Mouse (Mus musculus): ENCODE results near the gene Uqcc1. TPM values are rescaled to one million over a fixed set of nuclear protein-coding genes. Genes with fewer than 3 reads are reported as not detected.

Uqcc1 gene
- total RNA-seq (2014; fragmentation: Nextera tagmentation) (33.6 and 42.4 TPM in 2 replicates), total RNA-seq (2017) (63.6 and 72.4 TPM in 2 replicates)

- ATAC-seq (replicated peaks; ENCODE audit: low FRiP score, low TSS enrichment, poor library complexity, severe bottlenecking) = peak; percentile 99
These were observed at the start of gene Uqcc1 for GRCm38 (mm10) chr2:155929531-155930442. Gene Uqcc1 (minus strand): TSS chr2:155930310.

- ATAC-seq (replicated peaks; ENCODE audit: low FRiP score, low TSS enrichment, poor library complexity, severe bottlenecking) = no peak; the same call in 1 of the 2 replicates
These were observed 49.4 kb upstream of the Uqcc1 start for GRCm38 (mm10) chr2:155979328-155979991.

GRCm38 (mm10) chr2:155974087-155974731 is 44.1 kb upstream of the Uqcc1 start:
- no peak for ATAC-seq (replicated peaks; ENCODE audit: low FRiP score, low TSS enrichment, poor library complexity, severe bottlenecking)

DNA sequence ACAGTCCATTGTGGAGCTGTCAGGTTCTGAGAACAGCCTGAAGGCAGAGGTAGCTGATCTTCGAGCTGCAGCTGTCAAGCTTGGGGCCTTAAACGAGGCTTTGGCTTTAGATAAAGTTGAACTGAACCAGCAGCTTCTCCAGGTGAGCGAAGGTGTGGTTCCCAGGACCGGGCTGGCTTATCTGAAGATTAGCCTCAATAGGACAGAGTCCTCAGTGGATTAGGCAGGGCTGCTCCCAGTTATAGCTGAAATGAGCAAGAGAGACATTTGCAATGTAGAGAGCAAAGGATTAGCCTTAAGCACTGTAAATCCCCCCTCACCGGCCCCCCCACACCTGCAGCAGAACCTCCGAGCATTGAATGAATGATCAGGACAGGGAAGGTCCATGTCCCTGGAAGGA is 43.2 kb upstream of the Uqcc1 start:
- no peak for ATAC-seq (replicated peaks; ENCODE audit: low FRiP score, low TSS enrichment, poor library complexity, severe bottlenecking)

GRCm38 (mm10) chr2:155962991-155963390 is 32.9 kb upstream of the Uqcc1 start:
- 0 out of 2 replicates have a peak, but pooled peaks have one; percentile 40 for ATAC-seq (replicated peaks; ENCODE audit: low FRiP score, low TSS enrichment, poor library complexity, severe bottlenecking)

GRCm38 (mm10) chr2:155961862-155962261 is 31.8 kb upstream of the Uqcc1 start:
- ATAC-seq (replicated peaks; ENCODE audit: low FRiP score, low TSS enrichment, poor library complexity, severe bottlenecking) = no peak

- ATAC-seq (replicated peaks; ENCODE audit: low FRiP score, low TSS enrichment, poor library complexity, severe bottlenecking) = no peak
These were observed 29.9 kb upstream of the Uqcc1 start for GRCm38 (mm10) chr2:155959981-155960380.

DNA sequence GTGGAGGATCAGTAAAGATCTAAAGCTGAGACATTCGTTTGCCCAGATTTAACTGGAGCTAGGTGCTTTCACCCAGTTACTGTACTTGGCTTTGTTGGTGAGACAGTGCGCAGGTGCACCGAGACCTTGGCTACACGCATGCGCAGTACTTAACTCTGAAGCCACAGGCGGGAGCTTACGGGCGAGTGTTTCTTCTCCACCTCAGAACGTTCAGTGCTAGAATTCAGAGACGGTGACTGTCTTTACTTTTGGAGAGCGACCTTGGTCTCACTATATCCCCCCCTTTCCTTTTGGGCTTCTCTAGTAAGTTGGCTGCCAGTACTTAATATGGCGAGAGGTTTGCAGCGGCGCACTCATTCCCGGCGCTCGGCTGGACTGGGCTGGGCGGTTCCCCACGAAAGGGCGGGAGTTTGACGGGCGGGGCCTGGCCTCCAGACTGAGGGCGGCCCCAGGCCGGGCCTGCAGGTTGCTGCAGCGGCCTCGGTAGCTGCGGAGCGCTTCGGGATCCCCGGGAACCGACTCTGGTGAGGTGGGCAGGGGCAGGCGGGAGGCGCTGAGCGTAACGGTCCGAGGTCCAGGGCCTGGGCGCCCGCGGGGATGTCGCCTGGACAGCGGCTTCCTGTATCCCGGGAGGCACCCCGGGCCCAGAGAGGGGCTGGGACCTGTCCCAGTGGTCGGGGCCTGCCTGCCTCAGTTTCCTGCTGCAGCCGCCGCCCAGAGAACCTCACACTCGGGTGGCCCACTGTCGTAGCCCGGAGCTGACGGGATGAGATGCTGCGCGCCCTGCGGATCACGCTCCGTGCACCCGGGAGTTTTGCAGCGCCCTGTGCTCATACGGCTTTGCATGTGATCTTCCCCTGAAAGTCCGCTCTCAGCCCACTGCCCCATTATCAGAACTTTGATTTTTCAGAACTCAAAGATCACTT is 26.3 kb upstream of the Uqcc1 start, which contains the start of gene Cep250:
TSS of gene Cep250 (plus strand) at position 325 of the 926 bp plus-strand sequence.
- peak; percentile 94 for ATAC-seq (replicated peaks; ENCODE audit: low FRiP score, low TSS enrichment, poor library complexity, severe bottlenecking)

DNA sequence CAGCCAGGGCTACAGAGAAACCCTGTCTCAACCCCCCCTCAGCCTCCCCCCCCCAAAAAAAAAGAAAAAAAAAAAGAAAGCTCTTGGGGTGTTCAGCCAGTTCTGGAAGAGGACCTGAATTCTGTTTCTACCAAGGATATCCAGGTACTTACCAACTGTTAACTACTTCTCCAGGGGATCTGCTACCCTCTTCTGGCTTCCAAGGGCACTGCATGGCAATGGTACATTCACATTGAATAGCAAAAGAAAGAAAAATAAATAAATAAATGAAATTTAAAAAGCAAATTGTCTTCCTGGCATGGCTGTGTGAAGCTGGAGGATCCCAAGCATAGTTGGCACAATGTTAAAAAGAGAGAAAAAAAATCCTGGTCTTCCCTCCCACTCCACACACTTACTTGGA is 21.9 kb upstream of the Uqcc1 start:
- no peak for ATAC-seq (replicated peaks; ENCODE audit: low FRiP score, low TSS enrichment, poor library complexity, severe bottlenecking)

DNA sequence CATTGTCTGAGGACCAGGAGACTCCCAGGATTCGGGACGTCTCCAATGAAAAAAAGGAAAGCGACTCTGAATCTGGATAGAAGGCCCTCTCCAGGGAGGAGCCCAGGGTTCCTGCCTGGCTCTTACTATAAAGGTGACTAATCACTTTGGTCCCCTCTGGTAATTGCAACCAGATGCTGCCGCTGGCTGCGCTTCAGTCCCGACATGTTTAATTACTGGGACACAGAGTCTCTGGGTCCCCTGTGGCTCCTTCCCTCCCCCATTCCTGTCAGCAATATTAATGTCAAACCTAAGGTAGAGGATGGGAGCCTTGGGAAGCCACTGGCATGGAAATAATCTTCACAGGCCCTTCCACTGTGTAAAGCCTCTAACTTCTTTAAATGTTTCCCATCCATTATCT is 19.3 kb upstream of the Uqcc1 start:
- no peak for ATAC-seq (replicated peaks; ENCODE audit: low FRiP score, low TSS enrichment, poor library complexity, severe bottlenecking)

GRCm38 (mm10) chr2:155947390-155948002 is 17.4 kb upstream of the Uqcc1 start:
- ATAC-seq (replicated peaks; ENCODE audit: low FRiP score, low TSS enrichment, poor library complexity, severe bottlenecking) = peak; percentile 67

DNA sequence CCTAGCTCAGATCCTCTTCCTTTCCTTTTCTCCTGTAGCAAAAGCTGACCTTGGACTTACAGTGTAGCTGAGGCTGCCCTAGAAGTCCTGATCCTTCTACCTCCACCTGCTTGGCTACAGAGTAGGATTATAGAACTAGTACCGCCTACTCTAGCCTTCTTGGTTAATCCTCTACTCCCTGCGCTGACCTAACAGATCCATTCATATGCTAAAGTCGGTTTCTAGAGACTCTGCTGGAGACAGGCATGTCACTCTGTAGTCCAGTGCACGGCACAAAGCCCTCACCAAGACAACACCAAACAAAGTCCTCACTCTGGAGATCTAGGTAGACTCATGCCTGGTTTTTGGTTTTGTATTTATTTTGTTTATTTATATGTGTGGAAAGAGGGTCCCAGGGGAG is 16.4 kb upstream of the Uqcc1 start:
- ATAC-seq (replicated peaks; ENCODE audit: low FRiP score, low TSS enrichment, poor library complexity, severe bottlenecking) = no peak

DNA sequence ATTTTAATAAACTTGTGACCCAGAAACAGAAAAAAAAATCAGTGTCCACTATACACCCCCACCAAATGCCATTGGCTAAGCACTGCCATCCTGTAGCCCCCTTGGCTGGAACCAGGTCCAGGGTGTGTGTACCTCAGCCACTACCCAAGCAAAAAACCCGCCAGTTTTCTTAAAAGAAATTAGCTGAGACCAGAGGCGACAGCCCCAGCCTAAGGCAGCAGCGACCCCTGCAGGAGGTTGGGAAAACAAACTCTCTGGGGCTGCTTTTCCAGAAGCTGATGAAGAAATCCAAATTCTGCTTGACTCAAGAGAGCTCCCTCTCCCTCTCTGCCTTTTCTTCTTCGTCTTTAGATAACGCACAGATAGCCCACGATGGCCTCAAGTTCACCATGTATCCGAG is 16.0 kb upstream of the Uqcc1 start:
- peak; percentile 61 for ATAC-seq (replicated peaks; ENCODE audit: low FRiP score, low TSS enrichment, poor library complexity, severe bottlenecking)

GRCm38 (mm10) chr2:155945580-155945979 is 15.5 kb upstream of the Uqcc1 start:
- ATAC-seq (replicated peaks; ENCODE audit: low FRiP score, low TSS enrichment, poor library complexity, severe bottlenecking) = no peak

- no peak for ATAC-seq (replicated peaks; ENCODE audit: low FRiP score, low TSS enrichment, poor library complexity, severe bottlenecking)
These were observed 15.0 kb upstream of the Uqcc1 start, which contains the start of gene Gdf5 for GRCm38 (mm10) chr2:155945124-155945523. Gene Gdf5 (minus strand): TSS chr2:155945367.

- no peak for ATAC-seq (replicated peaks; ENCODE audit: low FRiP score, low TSS enrichment, poor library complexity, severe bottlenecking)
These were observed 14.6 kb upstream of the Uqcc1 start for GRCm38 (mm10) chr2:155944685-155945084.

DNA sequence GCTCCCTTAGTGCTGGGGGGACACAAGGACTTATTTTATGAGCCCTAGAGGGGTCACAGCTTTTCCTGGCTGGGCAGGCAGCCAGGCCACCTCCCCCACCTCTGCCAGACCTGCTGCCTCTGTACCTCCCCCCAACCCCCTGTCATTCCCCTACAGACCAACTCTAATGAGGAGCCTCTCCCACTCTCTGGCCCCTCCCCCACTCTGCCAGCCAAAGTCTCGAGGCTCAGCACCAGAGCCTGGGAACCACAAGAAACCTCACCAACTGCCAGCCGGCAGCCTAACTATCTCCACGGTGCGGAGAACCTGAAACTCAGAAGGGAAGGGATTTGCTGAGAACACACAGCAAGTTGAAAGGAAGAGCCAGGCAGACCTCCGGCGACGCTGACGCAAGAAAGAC is 13.4 kb upstream of the Uqcc1 start:
- no peak for ATAC-seq (replicated peaks; ENCODE audit: low FRiP score, low TSS enrichment, poor library complexity, severe bottlenecking)

- no peak for ATAC-seq (replicated peaks; ENCODE audit: low FRiP score, low TSS enrichment, poor library complexity, severe bottlenecking)
These were observed 11.8 kb upstream of the Uqcc1 start for GRCm38 (mm10) chr2:155941697-155942442.

All from megakaryocyte-erythroid progenitor cell, adult 5-6 weeks (primary cell).